Mouse (Mus musculus) C2C12 (cell line): ENCODE measurements around the gene Col4a1. TPM values are rescaled to one million over a fixed set of nuclear protein-coding genes. Genes with fewer than 3 reads are reported as not detected.

Experiments
- H3K27me3 ChIP-seq: one replicate; pipeline ENCODE4 v1.6.1; 2011; ENCODE audit not compliant: control insufficient read depth, insufficient read depth, insufficient read length
- H3K36me3 ChIP-seq: one replicate; pipeline ENCODE4 v1.6.1; 2011; ENCODE audit not compliant: control insufficient read depth, insufficient read depth
- H3K4me3 ChIP-seq: one replicate; pipeline ENCODE4 v1.5.1; 2011; ENCODE audit warnings: mild to moderate bottlenecking, control low read depth; ENCODE audit not compliant: poor library complexity, insufficient read depth, severe bottlenecking
- H3K79me2 ChIP-seq: one replicate; pipeline ENCODE4 v1.6.1; 2011; ENCODE audit not compliant: control insufficient read depth, insufficient read depth
- H3K79me3 ChIP-seq: one replicate; pipeline ENCODE4 v1.6.1; 2011; ENCODE audit warnings: low read depth, control low read depth
- H3ac ChIP-seq: one replicate; pipeline ENCODE3; 2011; ENCODE audit warnings: low read depth; ENCODE audit not compliant: control insufficient read depth, insufficient read length
- CEBPB ChIP-seq: IDR thresholded peaks from one replicate; pipeline ENCODE4 v1.6.1; 2011; ENCODE audit warnings: low read depth, mild to moderate bottlenecking, control low read depth, moderate library complexity
- CTCF ChIP-seq: IDR thresholded peaks from one replicate; pipeline ENCODE4 v1.5.1; 2011; ENCODE audit not compliant: control insufficient read depth, insufficient read depth, insufficient read length
- FOSL1 ChIP-seq: IDR thresholded peaks from one replicate; pipeline ENCODE4 v1.8.0; 2011; ENCODE audit warnings: mild to moderate bottlenecking, low read length; ENCODE audit not compliant: poor library complexity, insufficient read depth, severe bottlenecking
- MAX ChIP-seq: IDR thresholded peaks from one replicate; pipeline ENCODE4 v1.6.1; 2011; ENCODE audit warnings: mild to moderate bottlenecking, control low read depth
- MYOD1 ChIP-seq: IDR thresholded peaks from one replicate; pipeline ENCODE4 v1.6.1; 2011; ENCODE audit warnings: low read depth; ENCODE audit not compliant: control insufficient read depth, insufficient read length
- MYOG ChIP-seq: IDR thresholded peaks from one replicate; pipeline ENCODE4 v1.6.1; 2011; ENCODE audit not compliant: control insufficient read depth, insufficient read length; ENCODE audit errors: extremely low read depth
- USF1 ChIP-seq: IDR thresholded peaks from one replicate; pipeline ENCODE4 v1.6.1; 2011; ENCODE audit warnings: low read depth, mild to moderate bottlenecking, control low read depth, moderate library complexity
- polyA plus RNA-seq: library from polyadenylated mRNA; unstranded; fragments of >200 nt; fragmentation: generic; extraction: Trizol; gene quantifications from one replicate; pipeline ENCODE4 v1.2.1, GENCODE M21; 2012; ENCODE audit warnings: missing spikeins

The Col4a1 gene
- polyA plus RNA-seq, 1 experiment: 74.7 TPM

DNA sequence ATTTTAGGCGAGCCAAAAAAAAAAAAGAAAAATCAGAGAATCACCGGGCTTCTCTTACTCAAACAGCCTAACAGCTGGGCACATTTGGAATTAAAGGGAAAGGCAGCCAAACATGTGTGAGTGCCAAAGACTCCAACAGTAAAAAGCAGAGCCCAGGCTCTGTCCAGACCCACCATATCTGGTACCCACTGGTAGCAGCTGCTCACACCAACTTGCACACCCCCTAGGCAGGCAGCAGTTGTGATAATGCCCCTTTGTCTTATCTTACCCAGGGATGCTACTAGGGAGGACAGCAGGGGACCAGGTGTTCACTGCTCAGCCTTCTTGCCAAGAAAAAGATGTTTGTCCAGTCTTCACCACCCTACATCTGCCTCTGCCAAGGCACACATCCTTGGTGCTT is 71.1 kb downstream of the Col4a1 start:
- Histone ChIP-seq H3ac (no peak overlapping the region), H3K36me3 (peaks cover 45% of the 10 kb centered on the region), H3K79me2 (no peaks in the 10 kb centered on the region), H3K79me3 (no peaks in the 10 kb centered on the region), H3K4me3 (no peak overlapping the region), H3K27me3 (no peaks in the 10 kb centered on the region)
- TF ChIP-seq USF1 (no peak), CEBPB (no peak), MYOG (no peak), MAX (no peak), CTCF (no peak), MYOD1 (no peak)

DNA sequence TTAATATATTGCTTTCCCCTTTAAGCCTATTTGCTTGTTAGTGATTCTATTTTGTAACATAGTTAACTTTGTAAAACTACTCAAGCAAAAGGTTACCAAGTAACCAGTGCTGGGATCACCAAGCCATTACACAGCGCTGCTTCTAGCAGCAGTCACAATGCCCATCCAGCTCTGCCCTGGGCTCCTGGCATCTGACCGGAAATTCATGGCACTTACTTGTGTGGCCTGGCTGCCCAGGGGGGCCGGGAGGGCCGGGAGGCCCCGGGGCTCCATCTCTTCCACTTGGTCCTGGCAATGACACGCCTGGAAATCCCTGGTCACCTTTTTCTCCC is 77.8 kb downstream of the Col4a1 start:
- H3K4me3 ChIP-seq: no peak overlapping the region
- no peaks in the 10 kb centered on the region for H3K79me3 ChIP-seq
- H3K27me3 ChIP-seq: no peaks in the 10 kb centered on the region
- TF ChIP-seq MYOD1 (no peak), CTCF (no peak), FOSL1 (no peak), CEBPB (no peak), MYOG (no peak), USF1 (no peak), MAX (no peak)
- H3K79me2 ChIP-seq: no peaks in the 10 kb centered on the region
- peaks cover 22% of the 10 kb centered on the region for H3K36me3 ChIP-seq
- H3ac ChIP-seq: no peak overlapping the region

DNA sequence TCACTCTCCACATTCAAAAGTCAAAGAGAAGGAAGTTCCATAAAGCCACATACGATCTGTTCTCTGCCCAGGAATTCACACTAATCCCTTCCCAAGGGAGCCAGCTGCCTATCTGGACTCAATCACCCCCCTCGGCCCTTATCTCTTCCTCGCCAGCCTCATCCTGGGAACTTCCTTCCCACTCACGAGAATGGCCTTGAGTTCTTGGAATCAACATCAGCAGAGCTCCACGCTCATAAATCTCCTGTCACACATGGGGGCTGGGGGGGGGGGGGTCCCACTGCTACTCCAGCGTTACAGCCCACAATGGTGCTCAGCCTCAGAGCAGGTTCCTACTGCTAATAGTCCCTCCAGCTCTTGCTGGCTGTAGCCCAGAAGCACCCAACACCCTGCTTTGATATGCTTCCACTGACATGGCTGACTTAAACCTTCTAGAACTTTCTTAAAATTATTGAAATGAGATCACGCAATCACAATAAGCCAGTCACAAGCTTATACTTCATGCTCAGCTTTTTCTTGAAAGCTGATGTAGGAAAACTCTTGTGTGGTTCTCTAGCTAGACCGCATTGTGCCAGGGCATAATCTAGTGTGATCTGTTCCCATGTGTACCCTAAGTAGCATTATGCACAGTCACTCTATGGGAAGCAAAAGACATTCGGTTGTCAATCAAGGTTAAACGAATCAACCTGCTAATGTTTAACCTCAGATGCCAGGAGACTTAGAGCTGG is 78.3 kb downstream of the Col4a1 start:
- Histone ChIP-seq H3K36me3 (peaks cover 25% of the 10 kb centered on the region), H3ac (no peak overlapping the region), H3K4me3 (no peak overlapping the region), H3K79me2 (no peaks in the 10 kb centered on the region), H3K27me3 (no peaks in the 10 kb centered on the region), H3K79me3 (no peaks in the 10 kb centered on the region)
- TF ChIP-seq MYOD1 (no peak), FOSL1 (no peak), CEBPB (no peak), USF1 (no peak), MAX (no peak), CTCF (no peak), MYOG (no peak)

DNA sequence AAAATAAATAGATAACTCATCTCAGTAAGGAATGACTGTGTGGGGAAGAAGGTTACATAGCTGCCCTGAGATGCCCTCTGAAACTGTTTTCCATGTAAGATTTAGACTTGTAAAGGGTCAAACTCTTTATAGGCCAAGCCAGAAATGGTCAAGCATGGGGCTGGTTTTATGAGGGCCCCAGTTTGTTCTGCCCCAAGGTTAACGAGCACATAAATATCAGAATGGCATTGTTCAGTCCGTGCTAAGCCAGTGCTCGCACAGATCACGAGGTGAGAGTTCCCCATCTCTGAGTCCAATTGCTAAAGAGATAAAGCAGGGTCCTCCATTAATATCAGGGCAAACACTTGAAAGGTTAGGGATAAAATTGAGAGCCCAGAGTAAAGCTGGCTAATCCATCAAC is 79.6 kb downstream of the Col4a1 start:
- Histone ChIP-seq H3ac (no peak overlapping the region), H3K27me3 (no peaks in the 10 kb centered on the region), H3K79me3 (no peaks in the 10 kb centered on the region), H3K79me2 (no peaks in the 10 kb centered on the region), H3K4me3 (no peak overlapping the region), H3K36me3 (peaks cover 18% of the 10 kb centered on the region)
- TF ChIP-seq CTCF: no peak
- TF ChIP-seq MAX: no peak
- no peak for TF ChIP-seq MYOG
- no peak for TF ChIP-seq MYOD1
- no peak for TF ChIP-seq FOSL1
- no peak for TF ChIP-seq CEBPB
- TF ChIP-seq USF1: no peak

DNA sequence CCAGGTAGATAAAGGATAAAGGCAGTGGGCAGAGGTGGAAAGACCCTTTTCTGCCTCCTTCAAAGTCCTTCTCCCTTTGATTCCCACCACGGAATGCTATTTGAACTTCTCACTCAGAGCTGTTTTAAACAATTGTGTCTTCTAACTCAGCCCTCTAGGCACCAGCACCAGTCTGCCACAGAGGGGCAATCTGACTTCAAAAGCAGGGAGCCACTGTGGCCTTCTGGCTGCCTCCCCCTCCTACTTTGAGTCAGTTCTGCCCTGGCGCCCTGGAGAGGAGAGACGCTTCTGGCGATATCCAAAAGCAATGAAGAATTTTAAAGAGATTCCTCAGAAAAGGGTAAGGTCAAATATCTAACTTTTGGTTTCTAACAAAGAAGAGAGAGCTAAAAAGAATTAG is 82.3 kb downstream of the Col4a1 start:
- Histone ChIP-seq H3K79me2 (no peaks in the 10 kb centered on the region), H3K36me3 (peaks cover 22% of the 10 kb centered on the region), H3K27me3 (no peaks in the 10 kb centered on the region), H3K4me3 (no peak overlapping the region), H3ac (no peak overlapping the region), H3K79me3 (no peaks in the 10 kb centered on the region)
- TF ChIP-seq CTCF (no peak), CEBPB (no peak), MYOG (no peak), FOSL1 (no peak)

DNA sequence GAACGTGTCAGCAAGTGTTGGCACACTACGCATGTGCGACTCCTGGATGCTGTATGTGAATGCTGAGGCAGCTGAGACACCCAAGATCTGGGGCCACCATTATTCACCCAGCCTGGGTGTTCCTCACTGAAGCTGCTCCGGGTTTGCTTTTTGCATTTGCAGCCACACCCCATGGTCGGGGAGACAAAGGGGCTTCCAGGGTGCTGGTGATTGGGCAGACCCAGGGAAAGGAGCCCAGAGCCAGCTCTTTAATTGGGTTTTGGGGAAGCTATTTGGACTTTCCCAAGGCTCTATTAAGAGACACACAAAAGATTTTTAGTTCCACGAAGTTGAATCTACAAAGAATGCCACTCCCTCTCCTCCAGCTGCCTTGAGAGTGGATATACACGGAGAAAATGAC is 85.2 kb downstream of the Col4a1 start:
- Histone ChIP-seq H3K36me3 (peaks cover 30% of the 10 kb centered on the region), H3K27me3 (no peaks in the 10 kb centered on the region), H3K79me3 (no peaks in the 10 kb centered on the region), H3ac (no peak overlapping the region), H3K79me2 (no peaks in the 10 kb centered on the region), H3K4me3 (no peak overlapping the region)
- TF ChIP-seq CEBPB (no peak), MAX (no peak), FOSL1 (no peak), MYOG (no peak), MYOD1 (no peak), USF1 (no peak), CTCF (no peak)
